Mouse (Mus musculus): ENCODE measurements around the gene L3mbtl3. TPM values are rescaled to one million over a fixed set of nuclear protein-coding genes. Genes with fewer than 3 reads are reported as not detected.

The L3mbtl3 gene
- polyA plus RNA-seq (2012; rRNA removed) = 28.9 and 32.7 TPM in 2 replicates

DNA sequence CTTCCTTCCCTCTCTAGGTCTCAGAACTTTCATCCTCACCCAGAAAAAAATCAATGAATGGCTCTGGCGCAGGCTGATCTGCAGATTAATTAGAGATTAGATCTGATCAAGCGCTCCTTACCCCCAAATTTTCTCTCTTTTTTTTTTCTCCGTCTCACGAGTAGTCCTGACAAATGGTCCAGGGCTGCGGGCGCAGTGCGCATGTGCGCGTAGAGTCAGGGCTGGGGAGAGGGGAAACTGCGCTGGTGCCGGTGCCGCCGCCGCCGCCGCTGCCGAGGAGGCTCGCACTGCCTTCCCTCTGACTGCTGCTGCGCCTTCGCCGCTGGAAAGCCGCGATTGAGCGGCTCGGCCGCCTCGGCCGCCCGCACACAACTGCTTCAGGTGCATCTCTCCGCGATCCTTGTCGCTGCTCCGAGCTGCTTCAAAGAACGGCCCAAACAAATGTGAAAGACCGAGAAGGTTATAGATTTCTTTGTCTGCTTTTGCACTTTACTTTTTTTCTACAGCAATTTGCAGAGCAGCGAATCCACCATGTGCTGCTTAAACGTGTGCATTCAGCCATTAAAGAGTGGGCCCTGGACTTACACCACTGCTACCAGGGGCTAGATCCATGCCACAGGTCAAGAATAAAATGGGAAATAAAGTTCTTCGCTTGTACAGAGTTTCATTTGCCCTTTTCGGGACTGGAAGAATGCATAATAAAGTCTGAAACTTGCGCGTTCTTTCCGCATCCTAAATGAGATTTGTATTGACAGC, at the start of gene L3mbtl3:
TSS of gene L3mbtl3 (minus strand) at position 182 of the 756 bp plus-strand sequence.

DNA sequence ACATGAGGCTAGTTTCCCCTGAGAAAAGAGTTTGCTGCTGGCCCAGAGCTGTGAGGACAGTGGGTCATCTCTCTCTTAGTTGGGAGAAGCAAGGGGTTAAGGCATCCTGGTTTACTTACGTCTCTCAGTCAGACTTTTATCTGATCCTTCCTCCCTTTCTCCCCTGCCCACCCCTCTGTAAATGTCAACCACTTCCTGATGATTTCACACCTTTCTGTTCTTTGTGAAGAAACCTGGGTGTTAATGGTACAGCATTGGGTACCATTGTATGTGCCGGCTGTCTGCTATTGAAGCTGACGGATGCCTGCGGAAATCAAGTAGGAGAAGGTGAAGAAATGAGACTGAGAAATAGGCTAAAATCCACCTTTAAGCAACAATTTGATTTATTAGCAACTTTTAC, 146.3 kb downstream of the L3mbtl3 start, which contains the start of gene Samd3:
TSS of gene Samd3 (plus strand) at position 220 of the 400 bp plus-strand sequence.

Other genes starting within 250 kb of the L3mbtl3 start
- gene Samd3, start 146.3 kb downstream of the L3mbtl3 start, polyA plus RNA-seq (2012; rRNA removed) = 2.6 and 5.0 TPM in 2 replicates